Mouse (Mus musculus) kidney, postnatal 0 days (tissue): ENCODE measurements around the gene Efna1. TPM values are rescaled to one million over a fixed set of nuclear protein-coding genes. Genes with fewer than 3 reads are reported as not detected.

Source experiments
- ATAC-seq: fragments of 200-750 bp; cut with Nextera tagmentation; replicated peaks from 2 replicates; pipeline ENCODE4 v1.8.0; 2017; ENCODE audit warnings: low read depth, moderate number of reproducible peaks, moderate TSS enrichment, moderate library complexity; ENCODE audit not compliant: low FRiP score
- DNase-seq: peaks from one replicate; pipeline ENCODE4 v3.0.0-alpha.2; 2016; ENCODE audit warnings: low spot score
- H3K27ac ChIP-seq: fragments of 300-500 bp; sonication (generic); 2 replicates; pipeline ENCODE4 v1.5.1; 2014; ENCODE audit warnings: mild to moderate bottlenecking
- H3K27me3 ChIP-seq: fragments of 300-500 bp; sonication (generic); 2 replicates; pipeline ENCODE4 v1.6.1; 2014; ENCODE audit warnings: low read length, mixed read lengths; ENCODE audit not compliant: insufficient read depth
- H3K36me3 ChIP-seq: fragments of 300-500 bp; sonication (generic); 2 replicates; pipeline ENCODE4 v1.6.1; 2014; ENCODE audit warnings: low read length, mixed read lengths; ENCODE audit not compliant: insufficient read depth
- H3K4me1 ChIP-seq: fragments of 300-500 bp; sonication (generic); replicated peaks from 2 replicates; pipeline ENCODE4 v1.6.1; 2014; ENCODE audit warnings: antibody characterized with exemption, low read length, mixed read lengths; ENCODE audit not compliant: insufficient read depth
- H3K4me2 ChIP-seq: fragments of 300-500 bp; sonication (generic); 2 replicates; pipeline ENCODE4 v1.6.1; 2014; ENCODE audit warnings: mild to moderate bottlenecking, low read length, moderate library complexity, mixed read lengths
- H3K4me3 ChIP-seq: fragments of 300-500 bp; sonication (generic); replicated peaks from 2 replicates; pipeline ENCODE4 v1.5.1; 2014; ENCODE audit warnings: low read depth, low read length
- H3K9ac ChIP-seq: fragments of 300-500 bp; sonication (generic); 2 replicates; pipeline ENCODE4 v1.6.1; 2014; ENCODE audit warnings: low read depth, low read length
- H3K9me3 ChIP-seq: fragments of 300-500 bp; sonication (generic); replicated peaks from 2 replicates; pipeline ENCODE4 v1.6.1; 2016; ENCODE audit warnings: low read length, inconsistent platforms, mixed read lengths
- CTCF ChIP-seq: IDR thresholded peaks from 2 replicates; pipeline ENCODE4 v1.5.1; 2016; ENCODE audit warnings: antibody characterized with exemption, low read depth, mild to moderate bottlenecking, moderate library complexity
- WGBS: fragments of 180-500 bp; shearing (Covaris S2); extraction: QIAGEN DNeasy Blood & Tissue Kit; methylation state at CpG from one replicate; pipeline ENCODE4 v1.1.7; 2014; 5-methylcytosine and 5-hydroxymethylcytosine counted together
- polyA plus RNA-seq: library from polyadenylated mRNA; unstranded; fragments of >200 nt; fragmentation: Nextera tagmentation; extraction: Ambion mirVana; gene quantifications from 2 replicates; pipeline ENCODE4 v1.2.1, GENCODE M21; 2015

Gene Efna1
- polyA plus RNA-seq, 1 experiment from 2014 or later, result 79.5 TPM

DNA sequence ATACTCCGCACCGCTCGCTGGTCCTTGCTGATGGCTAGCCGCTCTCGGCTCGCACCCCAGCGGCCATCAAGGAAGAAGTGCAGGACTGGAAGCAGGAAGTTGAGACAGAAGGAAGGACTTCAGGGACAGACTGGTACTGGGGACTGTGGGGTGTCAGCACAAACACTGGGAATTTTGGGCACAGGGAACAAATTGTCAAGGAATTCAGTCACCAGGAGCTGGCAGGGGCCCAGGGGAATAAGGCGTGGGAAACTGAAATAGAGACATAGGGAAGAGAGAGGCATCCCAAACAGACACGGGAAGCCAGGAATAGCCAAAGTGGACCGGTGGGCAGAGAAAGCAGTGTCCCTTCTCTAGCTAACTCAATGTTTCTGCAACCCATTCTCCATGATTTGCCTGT is 44.4 kb downstream of the Efna1 start:
- Histone ChIP-seq H3K4me2 (no peak overlapping the region), H3K27ac (no peak overlapping the region), H3K9ac (no peak overlapping the region), H3K9me3 (no peaks in the 10 kb centered on the region), H3K27me3 (no peaks in the 10 kb centered on the region), H3K4me1 (peaks cover 10% of the 10 kb centered on the region; the same call in 1 of the 2 replicates), H3K36me3 (no peaks in the 10 kb centered on the region), H3K4me3 (no peak overlapping the region)
- ATAC-seq (no peak), DNase-seq (no peak)
- 87% methylated on average over 10 of the region's 10 CpGs for WGBS
- no peak for TF ChIP-seq CTCF

DNA sequence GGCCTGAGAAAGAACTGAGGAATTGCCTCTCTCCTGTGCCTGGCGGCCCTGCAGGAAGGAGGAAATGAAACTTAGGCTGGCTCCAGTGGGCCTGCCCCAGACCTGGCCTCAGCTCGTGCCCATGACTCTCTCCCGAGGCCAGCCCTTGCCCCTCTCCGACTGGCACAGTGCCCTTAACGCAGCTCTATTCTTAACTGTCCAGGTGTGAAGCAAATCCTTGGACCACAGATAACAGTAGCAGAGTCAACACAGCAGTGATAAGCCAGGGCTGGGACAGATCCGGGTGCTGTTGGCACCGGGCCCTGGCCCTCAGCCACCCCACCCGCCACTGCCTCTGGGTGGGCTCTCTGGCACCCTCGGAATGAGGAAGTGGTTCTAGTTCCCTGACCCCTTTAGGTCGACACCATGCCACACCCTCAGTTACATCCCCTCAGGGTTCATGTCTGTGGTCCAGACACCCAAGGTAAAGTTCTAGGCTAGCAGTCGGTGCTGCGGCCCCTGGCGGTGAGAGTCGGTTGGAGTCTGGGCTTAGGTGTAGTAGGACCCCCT is 47.3 kb downstream of the Efna1 start:
- no peaks in the 10 kb centered on the region for H3K36me3 ChIP-seq
- ATAC-seq (peak; percentile 44), DNase-seq (peak; percentile 11)
- 0 out of 2 replicates have a peak overlapping the region, but pooled peaks have one; percentile 31 for H3K9ac ChIP-seq
- H3K9me3 ChIP-seq, result no peaks in the 10 kb centered on the region
- no peak overlapping the region for H3K4me2 ChIP-seq
- no peak overlapping the region for H3K4me3 ChIP-seq
- H3K4me1 ChIP-seq, result peaks cover 12% of the 10 kb centered on the region; the same call in 1 of the 2 replicates
- peak overlapping the region; percentile 77 for H3K27ac ChIP-seq
- peak; percentile 35; the same call in 1 of the 2 replicates for TF ChIP-seq CTCF
- no peaks in the 10 kb centered on the region for H3K27me3 ChIP-seq
- WGBS, result 60% methylated on average over 14 of the region's 14 CpGs

DNA sequence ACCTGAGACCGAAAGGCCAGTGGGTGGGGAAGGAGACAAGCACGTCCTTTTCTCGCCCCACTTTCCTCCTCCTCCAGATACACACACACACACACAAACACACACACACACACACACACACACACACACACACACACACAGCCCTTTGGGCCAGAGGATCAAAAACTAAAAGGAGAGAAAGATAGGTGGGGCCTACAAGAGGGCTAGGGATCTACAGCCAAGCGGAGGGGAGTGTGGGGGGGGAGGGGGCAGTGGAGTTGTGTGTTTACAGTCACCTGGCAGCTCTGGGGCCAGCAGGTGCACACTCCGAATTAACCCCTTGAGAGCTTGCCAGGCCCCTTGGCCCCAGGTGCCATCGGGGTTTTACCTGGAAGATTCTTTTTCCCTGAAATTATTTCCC is 48.3 kb downstream of the Efna1 start:
- H3K4me1 ChIP-seq, result peaks cover 13% of the 10 kb centered on the region; the same call in 1 of the 2 replicates
- WGBS, result 61% methylated on average over 6 of the region's 6 CpGs
- DNase-seq (no peak), ATAC-seq (no peak)
- no peaks in the 10 kb centered on the region for H3K9me3 ChIP-seq
- no peak overlapping the region for H3K4me3 ChIP-seq
- H3K4me2 ChIP-seq, result peak overlapping the region; percentile 69; the same call in 1 of the 2 replicates
- peak overlapping the region; percentile 77; the same call in 1 of the 2 replicates for H3K27ac ChIP-seq
- H3K9ac ChIP-seq, result no peak overlapping the region
- no peak for TF ChIP-seq CTCF
- no peaks in the 10 kb centered on the region for H3K36me3 ChIP-seq
- no peaks in the 10 kb centered on the region for H3K27me3 ChIP-seq

DNA sequence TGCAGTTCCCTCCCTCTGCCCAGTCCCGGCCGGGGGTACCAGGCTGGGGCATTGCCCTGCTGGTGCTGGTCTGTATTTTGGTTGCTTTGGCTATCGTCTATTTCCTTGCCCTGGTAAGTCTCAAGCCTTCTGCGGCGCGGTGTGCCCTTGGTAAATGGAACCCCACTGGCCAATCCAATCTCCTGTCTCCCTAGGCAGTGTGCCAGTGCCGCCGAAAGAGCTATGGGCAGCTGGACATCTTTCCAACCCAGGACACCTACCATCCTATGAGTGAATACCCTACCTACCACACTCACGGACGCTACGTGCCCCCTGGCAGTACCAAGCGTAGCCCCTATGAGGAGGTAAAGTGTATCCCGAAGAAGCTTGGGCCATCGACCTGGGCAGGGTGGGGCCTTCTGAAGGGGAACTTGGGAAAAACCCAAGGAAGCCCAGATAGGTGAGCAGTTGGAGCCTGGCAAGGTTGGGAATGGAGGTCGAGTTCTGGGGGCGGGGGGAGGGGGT is 49.1 kb downstream of the Efna1 start:
- Histone ChIP-seq H3K9ac (no peak overlapping the region), H3K4me1 (peaks cover 18% of the 10 kb centered on the region), H3K36me3 (no peaks in the 10 kb centered on the region), H3K9me3 (no peaks in the 10 kb centered on the region), H3K27ac (no peak overlapping the region), H3K4me3 (0 out of 2 replicates have a peak overlapping the region, but pooled peaks have one; percentile 4), H3K27me3 (no peaks in the 10 kb centered on the region), H3K4me2 (peak overlapping the region; percentile 69)
- ATAC-seq (no peak), DNase-seq (no peak)
- 73% methylated on average over 16 of the region's 16 CpGs for WGBS
- TF ChIP-seq CTCF, result no peak

DNA sequence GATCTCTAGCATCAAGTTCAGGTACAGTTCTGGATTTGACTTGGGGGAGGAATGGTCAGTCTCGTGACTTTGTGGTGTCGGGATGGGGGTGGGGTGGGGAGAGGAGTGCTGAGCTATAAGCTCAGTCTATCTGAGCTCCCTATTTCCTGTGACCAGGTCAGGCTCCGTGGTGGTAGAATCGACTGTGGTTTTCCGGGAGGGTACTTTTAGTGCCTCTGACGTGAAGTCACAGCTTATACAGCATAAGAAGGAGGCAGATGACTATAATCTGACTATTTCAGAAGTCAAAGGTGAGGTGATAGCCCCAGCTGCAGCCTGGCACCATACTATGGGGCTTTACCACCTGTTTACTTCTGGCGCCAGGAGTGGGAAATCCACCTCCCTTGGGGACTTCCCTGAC is 49.6 kb downstream of the Efna1 start:
- Histone ChIP-seq H3K9me3 (no peaks in the 10 kb centered on the region), H3K4me3 (0 out of 2 replicates have a peak overlapping the region, but pooled peaks have one; percentile 4), H3K4me2 (peak overlapping the region; percentile 69), H3K27me3 (no peaks in the 10 kb centered on the region), H3K36me3 (no peaks in the 10 kb centered on the region), H3K9ac (no peak overlapping the region), H3K4me1 (peaks cover 23% of the 10 kb centered on the region), H3K27ac (no peak overlapping the region)
- TF ChIP-seq CTCF, result no peak
- ATAC-seq (no peak), DNase-seq (no peak)
- 57% methylated on average over 7 of the region's 7 CpGs for WGBS

DNA sequence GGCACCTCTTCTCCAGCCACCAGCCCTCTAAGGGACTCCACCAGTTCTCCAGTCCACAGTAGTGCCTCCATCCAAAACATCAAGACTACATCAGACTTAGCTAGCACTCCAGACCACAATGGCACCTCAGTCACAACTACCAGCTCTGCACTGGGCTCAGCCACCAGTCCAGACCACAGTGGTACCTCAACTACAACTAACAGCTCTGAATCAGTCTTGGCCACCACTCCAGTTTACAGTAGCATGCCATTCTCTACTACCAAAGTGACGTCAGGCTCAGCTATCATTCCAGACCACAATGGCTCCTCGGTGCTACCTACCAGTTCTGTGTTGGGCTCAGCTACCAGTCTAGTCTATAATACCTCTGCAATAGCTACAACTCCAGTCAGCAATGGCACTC is 50.4 kb downstream of the Efna1 start:
- H3K9me3 ChIP-seq, result no peaks in the 10 kb centered on the region
- no peaks in the 10 kb centered on the region for H3K27me3 ChIP-seq
- H3K4me3 ChIP-seq, result no peak overlapping the region
- 91% methylated on average over 2 of the region's 2 CpGs for WGBS
- no peak for ATAC-seq
- no peak overlapping the region for H3K9ac ChIP-seq
- peak overlapping the region; percentile 69 for H3K4me2 ChIP-seq
- no peak for TF ChIP-seq CTCF
- H3K36me3 ChIP-seq, result no peaks in the 10 kb centered on the region
- DNase-seq, result no peak
- H3K27ac ChIP-seq, result no peak overlapping the region
- H3K4me1 ChIP-seq, result peaks cover 27% of the 10 kb centered on the region

DNA sequence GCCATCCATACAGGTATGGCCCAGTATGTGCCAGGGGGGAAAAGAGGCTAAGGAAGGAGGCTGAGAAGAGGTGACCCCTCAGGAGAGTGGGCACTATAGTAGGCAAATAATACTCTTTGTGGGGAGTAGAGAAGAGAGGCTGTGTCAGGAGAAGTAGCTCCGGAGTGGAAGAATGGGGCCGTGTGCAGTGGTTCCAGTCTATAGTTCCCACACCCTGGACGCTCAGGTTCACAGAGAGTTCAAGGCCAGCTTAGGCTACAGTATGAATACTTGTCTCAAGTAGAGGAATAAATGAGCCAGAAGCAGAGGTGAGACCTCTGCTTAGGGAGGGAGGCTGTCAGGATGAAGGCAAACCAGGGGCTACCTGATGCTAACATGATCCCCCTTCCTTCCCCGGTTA is 51.7 kb downstream of the Efna1 start:
- H3K27me3 ChIP-seq, result no peaks in the 10 kb centered on the region
- peaks cover 27% of the 10 kb centered on the region for H3K4me1 ChIP-seq
- H3K9ac ChIP-seq, result peak overlapping the region; percentile 31; the same call in 1 of the 2 replicates
- H3K4me2 ChIP-seq, result peak overlapping the region; percentile 69
- H3K9me3 ChIP-seq, result no peaks in the 10 kb centered on the region
- 39% methylated on average over 4 of the region's 4 CpGs for WGBS
- DNase-seq (no peak), ATAC-seq (no peak)
- H3K4me3 ChIP-seq, result peak overlapping the region; percentile 33
- H3K36me3 ChIP-seq, result no peaks in the 10 kb centered on the region
- no peak for TF ChIP-seq CTCF
- peak overlapping the region; percentile 85 for H3K27ac ChIP-seq
